Mouse (Mus musculus) kidney, adult 2 months (tissue): ENCODE measurements at regions not wholly inside any gene's neighbourhood (a gene's known extent, or its start where the extent isn't known, plus 50 kb on each side); places are given as distances from the start of the nearest gene placed in this dataset.

Experiments used
- CTCF ChIP-seq: fragments of 200-500 bp; conservative IDR thresholded peaks from 2 replicates; pipeline ENCODE4 v1.5.1; 2011; ENCODE audit warnings: low read depth, mild to moderate bottlenecking, control low read depth, low read length, moderate library complexity, mixed read lengths; ENCODE audit not compliant: insufficient read depth, insufficient read length
- POLR2A ChIP-seq: fragments of 200-500 bp; IDR thresholded peaks from one replicate; pipeline ENCODE4 v1.6.1; 2011; ENCODE audit warnings: low read depth, low read length, control low read depth

GRCm38 (mm10) chr13:6199107-6199506, 337.8 kb downstream of the Klf6 start:
- TF ChIP-seq POLR2A (no peak), CTCF (no peak)
